Mouse (Mus musculus): Measurements from ENCODE around the gene Tbx6.
"Not testable (repeated sequence)": the region's sequence is repeated elsewhere in the genome, so short reads cannot be mapped to it uniquely, and the experiment has no call there.

Tbx6 gene

DNA sequence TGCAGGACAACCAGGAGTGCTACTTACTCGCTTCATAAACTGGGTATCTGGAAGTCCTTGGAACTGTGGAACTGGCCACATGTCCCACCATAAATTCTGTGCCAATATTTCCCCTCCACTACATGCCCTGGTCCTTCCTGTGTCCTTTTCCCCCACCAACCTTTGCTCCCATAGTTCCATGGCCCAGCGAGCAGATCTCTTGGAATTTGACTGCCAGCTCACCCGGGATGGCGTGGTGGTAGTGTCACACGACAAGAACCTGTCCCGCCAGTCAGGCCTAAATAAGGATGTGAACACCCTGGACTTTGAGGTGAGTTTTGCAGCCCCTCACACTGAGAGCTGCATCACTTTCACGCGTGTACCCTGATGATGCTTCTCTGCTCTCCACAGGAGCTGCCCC lies 14.3 kb upstream of the Tbx6 start:
- DNase-seq (ENCODE audit: low spot score in 2 of 2) = no peak

DNA sequence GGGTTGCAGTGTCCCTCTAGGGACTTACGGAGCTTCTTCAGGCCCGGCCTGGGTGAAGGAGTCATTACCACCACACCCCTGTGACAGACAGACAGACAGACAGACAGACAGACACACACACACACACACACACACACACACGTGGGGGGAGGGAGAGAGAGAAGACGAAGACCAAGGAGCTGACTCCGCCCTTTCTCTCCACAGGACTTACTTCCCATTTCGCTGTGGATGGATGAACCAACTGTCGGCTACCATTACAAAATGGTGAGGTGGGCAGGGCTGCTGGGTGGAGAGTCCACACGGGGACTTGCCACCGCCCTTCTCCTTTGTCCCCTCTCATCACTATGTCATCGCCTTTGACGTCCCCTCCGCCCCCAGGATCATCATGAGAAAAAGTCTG lies 10.5 kb upstream of the Tbx6 start:
- no peak for DNase-seq (ENCODE audit: low spot score in 2 of 2)

DNA sequence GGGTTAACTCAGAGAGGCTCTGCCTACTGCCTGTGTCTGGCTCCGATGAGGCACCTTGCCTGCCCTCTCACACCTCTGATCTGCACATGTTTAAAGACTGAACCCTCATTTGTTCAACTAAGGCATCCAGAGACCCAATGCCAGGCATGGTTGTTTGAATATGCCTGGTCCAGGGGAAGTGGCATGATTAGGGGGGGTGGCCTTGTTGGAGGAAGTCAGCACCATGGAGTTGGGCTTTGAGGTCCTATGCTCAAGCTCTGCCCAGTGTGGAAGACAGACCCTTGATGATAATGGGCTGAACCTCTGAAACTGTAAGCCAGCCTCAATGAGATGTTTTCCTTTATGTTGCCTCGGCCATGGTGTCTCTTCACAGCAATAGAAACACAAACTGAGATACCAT lies 7.9 kb upstream of the Tbx6 start:
- DNase-seq (ENCODE audit: low spot score in 2 of 2) = no peak

DNA sequence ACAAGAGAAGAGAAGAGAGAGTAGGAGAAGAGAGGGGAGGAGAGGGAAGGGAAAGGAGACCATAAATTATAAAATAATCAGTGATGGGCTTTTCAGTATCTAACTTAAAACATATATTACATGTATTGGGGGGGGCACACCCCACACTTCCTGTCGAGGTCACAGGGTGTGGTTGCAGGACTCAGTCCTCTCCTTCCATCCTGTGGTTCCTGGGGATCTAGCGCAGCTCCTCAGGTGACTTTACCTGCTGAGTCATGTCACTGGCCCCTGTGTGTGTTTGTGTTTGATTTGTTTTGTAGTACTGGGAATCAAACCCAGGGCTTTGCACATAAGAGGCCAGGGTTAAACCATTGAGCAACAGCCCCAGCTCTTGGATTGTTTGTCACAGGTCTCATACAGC lies 6.8 kb upstream of the Tbx6 start:
- no peak for DNase-seq (ENCODE audit: low spot score in 2 of 2)

DNA sequence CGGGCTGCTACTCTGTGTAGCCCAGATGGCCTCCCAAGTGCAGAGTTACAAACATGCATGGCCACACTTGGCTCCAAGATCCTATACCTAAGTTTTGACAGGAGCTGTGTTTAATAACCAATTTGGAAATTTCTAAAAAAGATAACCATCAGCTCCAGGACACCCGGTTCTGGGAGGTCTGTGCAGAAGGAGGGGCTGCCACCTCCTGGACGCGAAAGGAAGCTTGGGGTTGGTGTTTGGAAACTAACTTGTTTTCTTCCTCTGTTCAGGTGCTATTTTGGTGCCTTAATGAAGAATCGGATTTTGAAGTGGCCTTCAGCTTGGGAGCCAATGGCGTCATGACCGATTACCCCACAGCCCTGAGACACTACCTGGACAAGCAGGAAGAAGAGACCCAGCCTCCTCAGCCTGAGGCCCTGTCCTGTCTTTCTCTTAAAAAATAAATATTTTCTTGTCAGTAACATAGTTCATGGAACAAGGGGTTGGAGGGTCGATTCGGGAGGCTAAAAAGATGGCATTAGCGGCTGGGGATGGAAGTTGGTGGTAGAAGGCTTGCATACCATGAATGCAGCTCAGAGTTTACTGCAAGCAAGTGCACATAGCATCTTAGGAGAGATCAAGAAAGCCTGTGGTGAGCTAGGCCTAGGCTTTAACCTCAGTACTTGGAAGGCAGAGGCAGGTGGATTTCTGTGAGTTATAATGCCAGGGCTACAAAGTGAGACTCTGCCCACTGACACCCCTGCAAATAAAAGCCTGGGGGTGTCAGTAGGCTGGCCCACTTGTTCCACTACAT lies 5.9 kb upstream of the Tbx6 start:
- no peak for DNase-seq (ENCODE audit: low spot score in 2 of 2)

DNA sequence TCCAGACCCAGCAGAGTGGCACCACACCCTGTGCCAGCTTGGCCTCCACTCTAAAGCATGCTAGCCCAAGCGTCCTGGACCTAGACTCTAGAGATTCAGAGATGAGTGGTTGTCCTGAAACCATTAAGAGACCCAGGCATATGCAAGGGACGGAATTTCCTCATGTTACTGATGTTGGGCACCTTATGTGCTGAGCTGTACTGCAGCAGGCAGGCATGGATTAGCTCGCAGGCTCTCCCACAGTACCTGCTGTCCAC lies 5.4 kb upstream of the Tbx6 start:
- no peak for DNase-seq (ENCODE audit: low spot score in 2 of 2)

DNA sequence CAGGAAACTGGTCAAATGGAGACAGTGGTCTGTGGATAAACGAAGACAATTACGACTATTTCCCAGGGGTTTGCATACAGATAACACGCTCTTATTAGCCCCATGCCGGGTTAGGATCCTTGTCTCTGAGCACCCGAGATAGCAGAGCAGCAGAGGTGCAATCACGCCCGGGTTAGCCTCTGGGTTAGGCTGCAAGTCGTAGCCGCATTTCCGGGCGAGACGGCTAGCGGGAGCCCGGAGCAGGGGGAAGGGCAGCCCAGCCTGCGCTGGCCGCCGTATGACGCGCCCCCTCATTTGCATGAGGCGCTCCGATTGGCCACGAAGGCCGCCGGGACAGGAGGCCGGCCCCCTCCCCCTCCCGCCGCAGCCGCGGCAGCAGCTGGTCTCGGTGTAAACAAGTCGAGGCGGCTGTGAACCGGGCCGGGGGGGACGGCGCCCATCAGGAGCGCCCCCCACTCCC lies 4.7 kb upstream of the Tbx6 start, which contains the start of gene Ypel3:
Gene Ypel3, plus strand, starts transcription at position 358 of the 460 bp plus-strand sequence.
- DNase-seq (ENCODE audit: low spot score in 2 of 2) = peak; percentile 94

DNA sequence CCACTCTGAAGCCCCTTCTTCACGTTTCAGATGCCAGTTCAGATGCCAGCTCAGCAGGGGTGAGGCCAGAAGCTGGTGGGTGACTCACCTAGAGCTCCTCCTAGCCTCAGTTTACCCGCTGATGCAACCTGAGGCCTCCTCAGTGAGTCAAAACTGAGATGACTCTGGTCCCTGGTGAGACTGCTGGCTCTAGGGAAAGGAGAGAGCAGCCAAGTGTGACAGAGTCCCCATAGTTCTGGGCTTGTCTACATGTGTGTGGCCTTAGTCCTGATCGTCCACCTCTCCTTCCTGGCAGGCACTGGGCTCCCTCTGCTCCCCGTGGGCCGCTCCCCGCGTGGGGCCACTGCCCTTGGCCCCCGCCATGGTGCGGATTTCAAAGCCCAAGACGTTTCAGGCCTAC lies 3.8 kb upstream of the Tbx6 start:
- DNase-seq (ENCODE audit: low spot score in 2 of 2) = no peak

DNA sequence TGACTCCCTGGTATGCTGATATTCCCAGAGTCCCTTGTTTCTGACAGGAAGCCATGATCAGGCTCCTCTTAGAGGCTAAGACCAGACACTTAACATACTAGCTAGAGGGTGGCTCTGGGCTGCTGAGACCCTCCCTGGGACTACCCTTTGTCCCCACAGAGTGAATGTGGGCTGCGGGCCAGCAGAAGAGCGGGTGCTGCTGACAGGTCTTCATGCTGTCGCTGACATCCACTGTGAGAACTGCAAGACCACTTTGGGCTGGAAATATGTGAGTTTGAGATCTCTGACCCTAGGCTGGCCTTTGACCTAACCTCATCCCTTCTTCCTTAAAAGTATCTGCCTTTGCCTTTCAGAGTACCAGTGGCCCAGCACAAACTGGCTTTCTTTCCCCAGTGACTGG lies 3.1 kb upstream of the Tbx6 start:
- no peak for DNase-seq (ENCODE audit: low spot score in 2 of 2)

DNA sequence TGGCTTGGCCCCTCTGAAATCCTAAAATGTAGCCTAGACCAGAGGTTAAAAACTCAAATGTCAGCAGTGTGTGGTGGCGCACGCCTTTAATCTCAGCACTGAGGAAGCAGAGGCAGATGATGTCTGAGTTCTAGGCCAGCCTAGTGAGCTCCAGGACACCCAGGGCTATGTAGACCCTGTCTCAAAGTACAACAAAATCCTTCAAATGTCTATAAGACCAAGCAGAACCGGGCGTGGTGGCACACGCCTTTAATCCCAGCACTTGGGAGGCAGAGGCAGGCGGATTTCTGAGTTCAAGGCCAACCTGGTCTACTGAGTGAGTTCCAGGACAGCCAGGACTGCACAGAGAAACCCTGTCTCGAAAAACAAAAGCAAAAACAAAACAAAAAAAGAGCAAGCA lies 2.2 kb upstream of the Tbx6 start:
- DNase-seq (ENCODE audit: low spot score in 2 of 2) = not testable (repeated sequence)

DNA sequence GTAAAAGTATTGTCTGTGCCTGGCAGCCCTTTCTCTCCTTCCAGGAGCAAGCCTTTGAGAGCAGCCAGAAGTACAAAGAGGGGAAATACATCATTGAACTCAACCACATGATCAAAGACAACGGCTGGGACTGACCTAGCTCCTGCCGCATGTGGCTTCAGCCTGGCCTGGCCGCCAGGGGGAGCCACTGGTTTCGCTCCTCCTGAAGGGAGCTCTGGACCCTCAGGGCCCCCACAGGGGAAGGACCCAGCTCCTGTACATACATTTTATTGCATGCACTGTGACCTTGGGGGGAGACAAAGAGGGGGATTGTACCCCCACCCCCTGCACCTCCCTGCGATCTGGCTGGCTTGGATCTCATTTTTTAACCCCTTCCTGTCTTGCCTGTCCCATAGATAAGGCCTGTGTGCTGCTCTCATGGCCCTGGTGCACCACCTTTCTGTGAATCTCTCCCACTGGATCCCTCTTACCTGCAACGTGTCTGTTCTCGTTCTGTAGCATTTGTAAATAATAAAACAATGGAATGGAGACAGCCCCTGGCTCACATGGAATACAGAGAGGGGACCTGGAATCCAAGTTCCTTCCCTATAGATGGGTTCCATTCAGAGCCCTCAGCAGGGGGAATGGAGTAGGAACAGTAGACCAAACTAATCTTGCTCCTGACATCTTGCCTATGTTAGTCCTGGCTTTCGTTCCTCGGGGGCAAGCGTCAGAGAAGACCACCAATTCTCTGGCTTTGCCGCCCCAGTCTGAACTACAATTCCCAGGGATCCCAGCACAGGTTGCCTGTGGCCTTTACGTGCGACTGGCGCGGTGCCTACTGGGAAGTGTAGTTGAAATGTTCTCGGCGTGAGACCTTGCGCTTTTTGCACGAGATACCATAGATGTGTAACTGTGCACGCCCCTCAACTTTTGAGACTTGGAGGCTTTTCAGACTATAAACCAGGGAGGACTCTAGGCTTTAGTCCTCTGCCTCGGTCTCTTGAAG lies 1.0 kb upstream of the Tbx6 start:
- peak; percentile 82 to 86 for DNase-seq (ENCODE audit: low spot score in 2 of 2)

DNA sequence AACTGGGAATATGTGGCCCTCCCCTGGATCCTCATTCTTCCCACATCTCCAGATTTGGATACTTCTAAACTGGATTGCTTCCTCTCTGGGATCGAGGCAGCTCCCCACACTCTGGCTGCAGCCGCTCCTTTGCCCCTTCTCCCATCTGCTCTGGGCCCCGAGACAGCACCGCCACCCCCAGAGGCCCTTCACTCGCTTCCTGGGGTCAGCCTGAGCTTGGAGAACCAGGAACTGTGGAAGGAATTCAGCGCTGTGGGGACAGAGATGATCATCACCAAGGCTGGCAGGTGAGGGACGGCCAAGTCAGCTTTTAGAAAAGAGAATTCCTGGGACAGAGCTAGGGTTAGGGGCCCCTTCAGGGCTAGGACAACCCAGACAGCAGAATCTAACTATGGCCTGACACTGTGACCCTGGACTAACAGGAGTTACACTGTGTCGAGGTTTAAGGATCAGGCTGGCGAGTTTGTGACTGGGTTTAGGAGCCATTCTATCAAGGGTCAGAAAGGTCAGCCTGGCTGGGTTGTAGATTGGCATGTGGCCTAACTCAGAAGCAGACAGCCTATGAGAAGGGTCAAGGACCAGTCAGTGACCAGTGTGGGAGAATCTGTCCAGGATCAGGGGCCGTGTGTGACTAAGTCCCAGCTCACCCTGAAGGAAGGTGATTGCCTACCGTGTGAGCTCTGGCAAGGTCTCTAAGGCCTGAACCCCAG lies 533 bp downstream of the Tbx6 start:
- no peak for DNase-seq (ENCODE audit: low spot score in 2 of 2)

DNA sequence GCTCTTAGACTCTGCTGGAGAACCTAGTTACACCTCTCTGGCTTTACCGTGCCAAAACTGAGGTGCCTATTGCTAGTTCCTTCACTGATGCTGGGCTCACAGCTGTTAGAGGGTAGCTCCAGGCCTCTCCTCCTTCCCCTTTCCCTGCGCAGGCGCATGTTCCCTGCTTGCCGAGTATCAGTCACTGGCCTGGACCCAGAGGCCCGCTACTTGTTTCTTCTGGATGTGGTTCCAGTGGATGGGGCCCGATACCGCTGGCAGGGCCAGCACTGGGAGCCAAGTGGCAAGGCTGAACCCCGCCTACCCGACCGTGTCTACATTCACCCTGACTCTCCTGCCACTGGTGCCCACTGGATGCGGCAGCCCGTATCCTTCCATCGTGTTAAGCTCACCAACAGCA lies 1.4 kb downstream of the Tbx6 start:
- no peak for DNase-seq (ENCODE audit: low spot score in 2 of 2)

DNA sequence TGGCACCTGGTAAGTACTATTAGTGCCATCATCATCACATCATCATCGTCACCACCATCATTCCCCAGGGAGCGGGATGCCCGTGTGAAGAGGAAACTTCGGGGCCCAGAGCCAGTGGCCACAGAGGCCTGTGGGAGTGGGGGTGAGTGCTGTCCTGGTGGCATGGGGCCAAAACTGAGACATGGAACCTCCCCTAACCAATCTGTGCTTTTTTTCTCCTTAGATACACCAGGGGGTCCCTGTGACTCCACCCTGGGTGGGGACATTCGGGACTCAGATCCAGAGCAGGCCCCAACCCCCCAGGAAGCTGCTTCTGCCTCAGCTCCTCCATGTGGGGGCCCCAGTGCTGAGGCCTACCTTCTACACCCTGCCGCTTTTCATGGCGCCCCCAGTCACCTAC lies 3.2 kb downstream of the Tbx6 start:
- no peak for DNase-seq (ENCODE audit: low spot score in 2 of 2)

DNA sequence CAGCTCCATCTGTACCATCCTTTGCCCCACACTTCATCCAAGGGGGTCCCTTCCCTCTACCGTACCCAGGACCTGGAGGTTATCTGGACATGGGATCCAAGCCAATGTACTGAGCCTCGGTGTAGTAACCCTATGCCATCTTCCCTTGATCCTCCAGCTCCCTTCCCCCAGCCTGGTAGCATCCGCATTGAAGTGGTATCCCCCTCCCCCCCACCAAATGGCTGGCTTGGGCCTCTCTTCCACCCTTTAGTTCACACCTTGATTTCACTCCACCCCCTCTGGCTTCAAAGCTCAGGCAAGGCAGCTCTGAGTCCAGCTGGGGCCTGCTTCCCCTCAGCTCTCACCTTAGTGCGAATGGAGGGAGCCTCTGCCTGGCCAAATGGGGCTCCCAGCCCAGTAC lies 3.8 kb downstream of the Tbx6 start:
- DNase-seq (ENCODE audit: low spot score in 2 of 2) = no peak

DNA sequence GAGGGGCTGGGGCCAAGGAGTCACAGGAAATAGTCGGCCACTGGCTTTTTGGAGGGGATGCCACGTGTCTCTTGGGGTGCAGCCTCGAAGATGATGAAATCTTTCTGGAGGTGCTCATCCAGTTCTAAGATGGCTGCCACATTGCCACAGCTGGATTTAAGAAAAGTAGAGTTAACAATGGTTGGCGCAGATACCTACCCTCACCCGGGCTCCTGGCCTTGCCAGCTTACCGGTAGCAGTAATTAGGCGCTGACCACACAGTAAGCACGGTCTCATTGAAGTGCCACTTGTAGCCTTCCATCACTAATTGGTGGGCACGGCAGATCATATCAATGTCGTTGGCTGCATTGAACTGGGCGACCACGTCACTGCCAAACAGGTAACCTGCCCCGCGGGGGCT lies 4.9 kb downstream of the Tbx6 start:
- DNase-seq (ENCODE audit: low spot score in 2 of 2) = no peak

DNA sequence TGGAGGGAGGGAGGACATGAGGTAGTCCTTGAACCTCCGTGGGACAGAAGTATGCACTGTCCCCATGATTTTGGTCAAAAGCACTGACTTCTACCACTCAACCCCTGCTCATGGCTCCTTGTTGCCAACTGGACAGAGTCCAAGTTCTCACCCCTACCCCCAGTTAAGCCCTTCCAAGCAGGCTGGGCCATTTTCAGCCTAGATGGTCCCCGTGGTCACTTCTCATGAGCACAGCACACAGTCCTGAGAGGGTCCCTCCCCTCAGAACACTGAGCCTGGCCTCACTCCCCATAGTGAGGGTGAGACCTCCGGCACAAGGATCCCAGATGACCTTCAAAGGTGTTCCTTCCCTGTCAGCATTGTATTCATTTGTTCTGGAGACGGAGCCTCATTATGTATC lies 7.9 kb downstream of the Tbx6 start:
- DNase-seq (ENCODE audit: low spot score in 2 of 2) = no peak

DNA sequence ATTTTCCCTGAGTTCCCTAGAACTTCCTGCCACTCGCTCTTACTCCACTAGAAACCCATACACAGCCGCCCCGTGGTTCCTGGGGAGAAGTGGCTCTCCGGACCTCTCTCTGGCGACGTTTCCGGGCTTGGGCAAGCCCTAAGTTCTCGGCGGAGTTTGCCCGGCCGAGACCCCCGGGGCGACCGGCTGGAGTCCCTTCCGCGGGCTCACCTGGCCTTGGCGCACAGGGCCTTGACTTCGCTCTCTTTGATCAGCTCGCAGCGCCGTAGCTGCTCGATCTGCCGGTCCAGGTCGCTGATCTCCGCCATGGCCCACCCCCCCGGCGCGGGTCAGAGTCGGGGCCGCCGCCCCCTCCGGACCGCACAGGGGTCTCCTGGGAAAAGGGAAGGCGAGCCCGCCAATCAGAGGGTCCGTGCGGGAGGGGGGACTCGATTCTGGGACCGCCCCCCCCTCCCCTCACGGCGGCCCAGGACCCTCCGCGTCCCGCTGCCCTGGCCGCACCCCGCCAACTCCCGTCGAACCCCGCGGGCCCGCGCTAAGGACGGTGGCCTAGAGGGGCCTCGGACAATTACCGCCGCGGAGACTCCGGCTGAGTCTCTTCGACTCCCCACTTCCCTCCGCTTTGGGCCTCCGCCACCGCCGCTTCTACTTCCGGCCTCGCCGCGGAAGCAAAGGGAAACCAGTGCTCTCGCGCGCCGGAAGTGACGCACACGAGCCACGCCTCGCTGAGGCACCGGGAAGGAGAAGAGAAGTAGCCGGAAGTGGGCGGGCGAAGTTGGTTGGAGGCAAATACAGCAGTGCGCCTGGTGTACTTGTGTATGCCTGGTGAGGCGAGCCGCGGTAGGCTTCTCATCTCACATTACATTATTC lies 10.8 kb downstream of the Tbx6 start, which contains the start of gene Ppp4c:
Gene Ppp4c, minus strand, starts transcription at position 646 of the 870 bp plus-strand sequence.
- DNase-seq (ENCODE audit: low spot score in 2 of 2) = peak; percentile 92 to 97

DNA sequence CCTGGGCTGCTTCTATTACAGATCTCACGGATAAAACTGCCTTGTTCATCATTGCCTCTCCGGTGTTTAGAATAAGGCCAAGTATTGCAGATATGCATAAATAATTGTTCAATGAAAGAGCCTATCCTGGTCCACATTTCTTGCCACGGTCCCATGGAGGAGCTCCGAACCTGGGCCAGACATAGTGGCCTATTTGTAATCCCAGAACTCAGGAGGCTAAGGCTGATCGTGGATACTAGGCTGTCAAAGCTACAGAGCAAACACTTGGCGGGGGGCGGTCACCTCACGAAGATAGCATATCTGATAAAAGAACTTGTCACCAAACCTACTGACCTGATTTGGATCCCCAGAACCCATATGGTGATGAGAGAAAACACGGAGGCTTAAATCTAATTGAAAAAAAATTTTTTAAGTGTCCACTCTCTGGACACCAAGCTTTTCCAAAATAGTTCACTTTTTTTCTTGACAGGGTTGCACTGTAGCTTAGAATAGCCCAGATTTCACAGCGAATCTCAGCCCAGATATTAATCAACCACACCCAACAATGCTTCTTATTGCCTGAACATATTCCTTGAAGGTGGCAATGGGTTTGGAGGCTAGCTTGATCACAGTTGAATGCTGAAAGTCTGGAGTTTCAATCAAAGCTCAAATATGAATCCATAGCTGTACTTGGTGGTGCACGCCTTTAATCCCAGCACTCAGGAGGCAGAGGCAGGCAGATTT lies 11.6 kb downstream of the Tbx6 start:
- no peak for DNase-seq (ENCODE audit: low spot score in 2 of 2)

DNA sequence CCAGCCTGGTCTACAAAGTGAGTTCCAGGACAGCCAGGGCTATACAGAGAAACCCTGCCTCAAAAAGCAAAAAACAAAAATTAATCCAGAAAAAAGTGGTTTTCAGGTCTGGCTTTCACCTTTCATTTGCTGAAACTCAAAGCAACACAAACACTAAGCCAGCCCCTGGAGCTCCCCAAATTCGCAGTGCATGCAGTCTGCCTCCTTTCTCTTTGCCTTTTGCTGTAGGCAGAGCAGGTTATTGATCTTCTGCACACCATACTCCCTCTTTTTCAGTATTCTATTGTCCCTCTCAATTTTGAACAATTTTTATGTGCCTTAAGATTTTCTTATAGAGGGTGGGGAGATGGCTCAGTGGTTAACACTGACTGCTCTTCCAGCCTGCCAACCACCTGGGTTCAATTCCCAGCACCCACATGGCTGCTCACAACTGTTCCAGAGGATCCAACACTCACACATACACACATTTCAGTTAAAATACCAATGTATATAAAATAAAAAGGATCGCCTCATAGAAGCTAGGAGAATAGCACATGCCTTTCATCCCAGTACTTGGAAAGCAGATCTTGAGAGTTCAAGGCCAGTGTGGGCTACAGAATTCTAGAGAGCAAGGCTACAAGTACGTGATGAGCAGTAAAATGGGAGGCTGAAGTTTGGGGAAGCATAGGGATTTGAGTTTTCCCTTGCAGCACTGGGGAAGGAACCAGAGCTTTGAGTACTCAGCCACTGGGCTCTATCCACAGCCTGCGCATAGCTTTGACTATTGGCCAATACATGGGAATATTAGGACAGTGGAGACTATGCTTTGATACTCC lies 12.4 kb downstream of the Tbx6 start:
- no peak for DNase-seq (ENCODE audit: low spot score in 2 of 2)
